Mouse (Mus musculus) frontal cortex, adult 2 months (tissue): Measurements from ENCODE around the gene Uncx. TPM values are rescaled to one million over a fixed set of nuclear protein-coding genes. Genes with fewer than 3 reads are reported as not detected.

Experiments
- DNase-seq, 2 experiments: peaks; one replicate each; pipeline ENCODE4 v3.0.0; 2022; ENCODE audit warnings: low spot score in 1 of 2; ENCODE audit errors: extremely low spot score in 1 of 2
- polyA plus RNA-seq: library from polyadenylated mRNA; depleted of rRNA; stranded (reverse); fragments of >200 nt; gene quantifications from 2 replicates; pipeline ENCODE4 v1.2.3, GENCODE M21; 2012; rRNA removed

The Uncx gene
- 0.08 and 0.44 TPM in 2 replicates for polyA plus RNA-seq

DNA sequence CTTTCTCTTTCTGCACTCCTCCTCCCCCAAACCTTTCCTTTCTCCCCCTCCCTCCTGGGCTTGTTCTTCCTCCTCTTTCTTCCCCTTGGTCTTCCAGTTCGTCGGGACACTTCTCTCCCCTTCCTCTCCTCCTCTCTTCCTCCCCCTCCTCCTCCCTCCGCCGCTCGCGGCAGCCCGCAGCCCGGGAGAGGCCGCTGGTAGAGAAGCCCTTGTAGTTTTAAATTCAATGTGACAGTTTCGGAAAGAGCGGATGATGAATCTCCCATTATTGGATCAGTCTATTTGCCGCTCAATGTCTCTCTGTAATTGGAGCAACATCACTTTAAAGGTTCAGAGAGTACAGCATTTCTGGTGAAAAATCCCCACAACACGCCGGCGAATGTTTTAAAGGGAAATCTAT lies at the start of gene Uncx:
TSS of gene Uncx (plus strand) at position 281 of the 400 bp plus-strand sequence.
- DNase-seq, result no peak

DNA sequence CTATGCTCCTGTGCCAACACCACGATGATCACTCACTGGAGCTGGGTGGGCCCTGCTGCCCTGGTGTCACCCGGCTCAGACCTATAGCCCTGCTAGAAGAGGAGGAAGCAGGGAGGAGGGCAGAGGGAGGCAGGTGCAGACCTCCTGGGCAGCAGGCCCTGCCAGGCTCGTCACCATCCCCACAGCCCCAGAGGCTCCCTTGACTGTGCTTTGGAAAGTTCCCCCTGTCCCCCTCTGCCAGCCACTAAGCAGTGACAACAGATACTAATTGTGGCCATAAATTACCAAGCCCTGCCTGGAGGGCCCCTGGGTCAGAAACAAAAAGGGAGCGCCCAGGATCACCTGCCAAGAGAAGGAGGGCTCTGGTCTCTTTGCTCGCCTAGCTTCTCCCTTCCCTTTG lies 49.6 kb upstream of the Uncx start:
- no peak for DNase-seq

DNA sequence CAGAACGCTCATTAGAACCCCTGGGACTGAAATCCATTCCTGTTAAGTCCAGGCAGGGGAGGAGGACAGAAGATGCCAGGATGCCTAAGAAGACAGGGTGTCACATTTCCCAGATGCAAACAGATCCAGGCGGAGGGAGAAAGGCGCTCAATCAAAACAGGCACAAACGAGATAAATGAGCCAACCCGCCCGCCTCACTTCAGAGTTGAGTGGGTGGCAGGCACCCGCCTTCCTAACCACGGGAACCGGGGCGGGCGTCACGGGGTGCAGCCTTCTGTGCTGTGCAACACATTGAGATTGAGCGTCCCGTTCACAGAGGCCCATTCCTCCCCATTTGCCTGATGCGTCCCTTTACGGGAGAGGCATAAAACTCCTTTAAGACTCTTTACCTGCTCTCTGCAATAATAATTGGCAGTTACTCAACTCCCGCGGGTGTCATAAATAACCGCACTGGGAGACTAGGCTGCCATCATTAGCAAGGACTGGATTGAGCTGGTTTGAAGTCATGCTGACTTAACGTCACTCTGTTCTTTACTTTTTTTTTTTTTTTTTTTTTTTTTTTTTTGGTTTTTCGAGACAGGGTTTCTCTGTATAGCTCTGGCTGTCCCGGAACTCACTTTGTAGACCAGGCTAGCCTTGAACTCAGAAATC lies 48.1 kb upstream of the Uncx start:
- DNase-seq, result peak in 1 of 2 experiments; percentile 55

DNA sequence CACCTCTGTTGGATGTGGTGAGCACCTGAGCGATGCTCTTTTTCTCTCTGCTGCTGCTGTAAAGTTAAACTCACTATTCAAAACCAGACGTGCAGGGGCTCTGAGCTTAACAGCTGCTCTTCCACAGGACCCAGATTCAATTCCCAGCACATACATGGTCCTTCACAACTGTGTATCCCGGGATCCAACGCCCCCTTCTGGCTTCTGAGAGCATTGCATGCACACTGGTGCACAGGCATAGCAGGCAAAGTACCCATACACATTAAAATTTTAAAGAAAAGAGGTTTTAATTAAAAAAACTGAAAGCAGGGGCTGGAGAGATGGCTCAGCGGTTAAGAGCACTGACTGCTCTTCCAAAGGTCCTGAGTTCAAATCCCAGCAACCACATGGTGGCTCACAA lies 46.4 kb upstream of the Uncx start:
- no peak for DNase-seq

DNA sequence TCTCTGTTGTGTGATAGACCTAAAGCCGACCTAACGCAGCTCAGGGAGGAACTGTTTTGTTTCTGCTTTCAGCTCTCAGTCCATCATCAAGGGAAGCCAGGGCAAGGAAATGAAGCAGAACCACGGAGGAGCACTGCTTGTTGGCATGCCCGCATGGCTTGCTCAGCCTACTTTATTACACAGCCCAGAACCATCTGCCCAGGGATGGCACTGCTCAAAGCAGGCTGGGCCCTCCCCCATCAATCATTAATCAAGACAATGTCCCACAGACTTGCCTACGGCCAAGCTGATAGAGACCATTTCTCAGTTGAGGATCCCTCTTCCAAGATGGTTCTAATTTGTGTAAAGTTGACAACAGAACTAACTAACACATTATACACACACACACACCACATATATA lies 44.5 kb upstream of the Uncx start:
- no peak for DNase-seq

DNA sequence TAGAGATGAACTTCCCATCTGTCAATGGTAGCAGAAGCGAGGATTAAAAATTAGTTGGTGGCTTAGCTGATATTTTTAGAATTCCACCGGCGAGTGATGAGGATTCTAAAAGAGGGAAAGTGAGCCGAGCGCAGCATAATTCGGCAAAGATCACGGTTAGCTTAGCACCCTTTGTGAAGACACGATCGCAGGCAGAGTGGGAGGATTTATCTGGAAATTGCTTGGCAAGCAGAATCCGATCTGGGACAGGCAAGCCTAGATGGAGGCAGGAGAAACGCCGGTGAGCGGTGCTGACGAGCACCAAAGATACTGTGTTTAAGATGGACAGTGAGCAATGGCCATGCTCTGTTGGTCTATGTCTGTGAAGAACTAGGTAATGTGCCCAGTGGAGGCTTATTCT lies 41.0 kb upstream of the Uncx start:
- peak; percentile 41 to 68 for DNase-seq

DNA sequence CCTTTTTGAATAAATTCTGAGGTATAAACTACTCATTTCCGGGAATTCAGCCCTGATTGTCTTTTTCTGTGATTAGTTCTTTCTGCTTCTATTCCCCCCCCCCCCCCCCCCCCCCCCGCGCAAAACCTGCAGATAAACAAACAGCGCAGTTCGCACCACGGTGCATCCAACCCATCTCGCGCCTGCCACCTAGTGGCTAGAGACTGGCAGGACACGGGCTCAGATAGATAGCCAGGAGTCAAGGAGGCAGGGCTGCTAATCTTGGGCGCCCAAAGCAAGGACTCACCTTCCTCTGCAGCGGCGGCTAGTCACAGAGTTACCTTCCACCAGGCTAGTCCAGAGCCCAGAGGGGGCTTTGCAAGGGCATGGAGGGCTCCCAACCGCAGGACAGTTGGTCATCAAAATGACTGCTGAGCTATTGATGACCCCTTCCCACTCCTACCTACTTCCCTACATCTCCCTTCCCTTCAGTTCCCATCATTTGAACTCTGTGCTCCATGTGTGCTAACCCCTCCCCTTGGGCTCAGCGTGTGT lies 38.2 kb upstream of the Uncx start:
- peak; percentile 45 to 88 for DNase-seq

DNA sequence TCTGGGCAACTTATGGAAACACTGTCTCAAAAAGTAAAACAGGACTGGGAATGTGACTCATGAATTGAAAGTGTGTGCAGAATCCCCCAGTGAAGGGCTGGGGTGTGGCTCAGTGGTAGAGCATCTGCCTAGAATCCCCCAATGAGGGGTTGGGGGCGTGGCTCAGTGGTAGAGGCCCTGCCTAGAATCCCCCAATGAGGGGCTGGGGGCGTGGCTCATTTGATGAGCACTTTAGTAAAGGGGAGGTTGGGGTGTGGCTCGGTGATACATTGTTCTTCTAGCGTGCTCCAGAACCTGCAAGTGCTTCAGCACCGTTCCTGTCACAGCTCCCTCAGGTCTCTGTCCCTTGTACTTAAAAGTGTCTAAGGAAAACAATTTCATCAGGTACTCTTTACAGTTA lies 37.1 kb upstream of the Uncx start:
- no peak for DNase-seq

DNA sequence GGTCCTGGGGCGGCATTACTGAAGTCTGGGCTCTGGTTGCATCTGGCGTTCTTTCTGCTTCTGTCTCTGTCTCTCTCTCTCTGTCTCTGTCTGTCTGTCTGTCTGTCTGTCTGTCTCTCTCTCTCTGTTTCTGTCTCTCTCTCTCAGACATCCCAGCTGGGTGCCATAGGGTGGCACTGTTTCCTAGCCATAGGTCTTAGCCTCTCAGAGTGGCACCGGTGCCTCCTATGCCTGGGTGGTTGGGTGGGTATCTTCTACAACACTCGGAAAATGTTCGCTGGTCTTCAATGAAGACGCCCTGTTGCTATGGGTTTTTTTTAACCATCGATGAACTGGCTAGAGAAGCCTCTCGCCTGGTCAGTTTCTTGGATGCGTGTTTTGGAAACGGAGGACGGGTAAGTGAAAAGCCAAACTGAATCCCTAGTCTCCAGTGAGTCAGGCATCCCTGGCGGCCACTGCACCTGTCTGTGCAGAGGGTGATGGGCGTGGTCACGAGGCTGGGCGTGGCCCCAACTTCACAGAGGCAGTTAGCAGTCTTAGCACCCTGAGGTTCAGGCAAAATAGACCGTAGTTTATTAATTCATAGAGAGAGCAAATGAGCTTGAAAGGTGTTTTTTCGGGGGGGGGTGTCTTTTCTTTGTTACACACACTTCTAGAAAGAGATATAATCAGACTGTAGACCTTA lies 32.5 kb upstream of the Uncx start:
- no peak for DNase-seq

DNA sequence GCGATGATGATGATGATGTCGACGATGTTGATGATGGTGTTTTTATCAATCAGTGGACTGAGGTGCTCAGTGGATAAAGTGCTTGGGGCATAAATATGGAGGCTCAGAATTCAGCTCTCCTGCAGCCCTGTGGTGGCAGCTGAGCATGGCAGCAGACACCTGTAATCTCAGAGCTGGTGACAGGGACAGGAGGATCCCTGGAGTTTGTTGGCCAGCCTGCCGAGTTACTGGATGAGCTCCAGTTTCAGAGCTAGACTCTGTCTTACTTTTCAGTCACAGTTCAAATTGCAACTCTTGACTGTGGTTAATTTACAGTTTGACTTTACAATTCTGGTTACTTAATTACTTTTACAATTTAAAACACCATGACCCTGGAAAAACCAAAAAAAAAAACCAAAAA lies 31.1 kb upstream of the Uncx start:
- DNase-seq, result no peak

DNA sequence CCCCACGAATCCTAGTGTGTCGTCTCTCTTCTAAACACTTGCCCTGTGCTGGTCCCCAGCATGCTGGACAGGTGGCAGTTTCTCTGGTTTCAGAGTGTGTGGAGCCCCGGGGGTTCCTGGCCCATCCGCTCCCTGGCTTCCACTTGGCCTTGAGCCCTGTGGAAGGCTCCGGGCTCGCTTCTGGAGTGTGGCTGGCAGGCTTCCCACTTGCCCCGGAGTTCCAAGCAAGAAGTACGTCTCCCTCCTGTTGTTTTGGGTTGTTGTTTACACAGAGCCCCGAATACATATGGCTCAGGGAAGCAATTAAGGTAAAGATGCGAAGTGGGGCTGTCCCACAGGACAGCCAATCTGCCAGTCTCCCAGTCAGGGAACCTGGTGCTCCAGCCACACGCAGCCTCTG lies 27.0 kb upstream of the Uncx start:
- DNase-seq, result no peak

DNA sequence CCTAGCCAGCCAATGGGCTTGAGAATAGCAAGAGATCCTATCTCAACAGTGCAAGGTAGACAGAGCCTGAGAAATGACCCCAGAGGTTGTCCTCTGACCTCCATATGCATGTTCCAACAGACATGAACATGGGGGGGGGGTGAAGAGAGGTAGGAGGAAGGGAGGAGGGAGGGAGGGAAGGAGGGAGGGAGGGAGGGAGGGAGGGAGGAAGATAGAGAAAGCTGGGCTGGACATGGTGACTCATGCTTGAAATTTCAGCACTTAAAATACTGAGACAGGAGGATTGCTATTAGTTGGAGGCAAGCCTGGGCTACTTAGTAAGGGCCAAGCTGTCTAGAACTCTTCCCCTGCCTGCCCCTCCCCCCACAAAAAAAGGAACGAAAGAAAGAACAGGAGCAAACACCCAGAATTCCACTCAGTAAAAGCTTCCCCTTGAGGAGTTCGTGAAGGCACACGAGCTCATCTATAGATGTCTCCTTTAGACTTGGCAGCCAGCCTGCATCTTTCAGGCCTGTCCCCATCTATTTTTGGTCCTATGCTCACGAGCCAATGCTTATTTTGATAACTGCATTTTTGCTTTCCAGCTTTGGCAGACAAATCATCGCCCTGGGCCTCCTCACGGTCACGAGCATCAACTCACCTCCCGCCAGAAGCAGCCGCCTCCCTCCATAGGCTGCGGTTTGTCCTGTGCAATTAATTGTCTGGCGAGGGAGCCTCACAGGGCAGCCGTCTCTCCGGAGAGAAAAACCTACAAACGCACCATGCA lies 23.0 kb upstream of the Uncx start:
- DNase-seq, result no peak

DNA sequence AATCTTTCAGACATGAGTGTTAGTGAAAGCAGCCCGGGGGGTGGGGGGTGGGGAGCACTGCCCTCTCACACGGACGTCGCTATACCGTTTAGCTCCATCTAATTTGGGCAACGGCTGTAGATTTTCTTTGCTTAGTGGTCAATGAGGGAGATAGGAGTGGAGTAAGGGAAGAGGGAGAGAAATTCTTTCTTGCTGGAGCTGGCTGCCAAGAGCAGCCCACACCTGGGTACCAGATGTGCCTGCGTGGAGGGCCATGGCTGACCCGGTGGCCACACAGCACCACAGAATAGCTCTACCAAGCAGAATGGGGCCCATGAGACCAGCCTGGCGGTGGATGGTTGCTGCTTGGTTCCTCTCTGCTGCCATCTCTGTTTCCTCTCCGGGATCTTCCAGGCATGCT lies 21.3 kb upstream of the Uncx start:
- no peak for DNase-seq

DNA sequence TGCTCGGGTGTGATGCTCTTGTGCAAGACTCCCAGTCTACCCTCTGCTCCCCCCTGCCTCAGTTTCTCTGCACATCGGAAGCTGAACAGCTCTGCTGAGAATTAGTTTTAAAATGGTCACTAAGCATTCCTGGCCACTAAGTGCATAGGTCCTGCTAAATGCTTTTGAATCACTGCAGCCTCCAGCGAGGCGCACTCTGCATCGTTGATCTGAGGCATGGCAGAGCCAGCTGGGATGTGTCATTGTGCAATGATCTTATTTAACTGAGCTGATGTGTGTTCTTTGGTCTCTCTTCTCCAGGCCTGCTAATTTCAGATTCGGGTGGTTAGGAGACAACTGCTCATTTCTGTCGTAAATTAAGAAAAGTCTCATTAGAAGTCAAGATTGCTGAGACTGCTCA lies 14.4 kb upstream of the Uncx start:
- no peak for DNase-seq

DNA sequence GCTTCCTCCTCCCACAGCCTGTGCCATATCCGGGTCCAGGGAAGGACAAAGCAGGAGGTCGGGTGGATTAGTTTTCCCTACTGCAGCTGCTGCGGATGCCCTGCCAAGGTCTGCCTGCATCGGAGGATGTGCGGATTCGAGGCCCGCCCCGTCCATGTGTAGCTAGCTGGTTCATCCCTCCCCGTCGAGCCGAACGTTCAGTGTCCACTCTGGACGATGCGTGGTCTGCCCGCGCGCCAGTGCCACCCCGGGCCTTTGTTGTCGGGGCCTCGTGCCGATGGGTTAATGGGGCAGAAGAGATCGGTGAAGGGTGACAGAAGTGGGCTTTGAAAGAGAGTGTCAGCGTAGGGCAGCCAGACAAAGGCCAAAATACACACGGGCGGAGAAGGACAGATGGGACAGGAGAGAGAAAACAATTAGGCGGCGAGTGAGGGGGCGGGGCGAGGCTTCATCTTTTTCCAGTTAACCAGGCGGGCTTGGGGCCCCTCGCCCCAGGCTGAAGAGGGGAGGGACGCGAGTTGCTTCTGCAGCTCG lies 7.8 kb upstream of the Uncx start:
- no peak for DNase-seq

DNA sequence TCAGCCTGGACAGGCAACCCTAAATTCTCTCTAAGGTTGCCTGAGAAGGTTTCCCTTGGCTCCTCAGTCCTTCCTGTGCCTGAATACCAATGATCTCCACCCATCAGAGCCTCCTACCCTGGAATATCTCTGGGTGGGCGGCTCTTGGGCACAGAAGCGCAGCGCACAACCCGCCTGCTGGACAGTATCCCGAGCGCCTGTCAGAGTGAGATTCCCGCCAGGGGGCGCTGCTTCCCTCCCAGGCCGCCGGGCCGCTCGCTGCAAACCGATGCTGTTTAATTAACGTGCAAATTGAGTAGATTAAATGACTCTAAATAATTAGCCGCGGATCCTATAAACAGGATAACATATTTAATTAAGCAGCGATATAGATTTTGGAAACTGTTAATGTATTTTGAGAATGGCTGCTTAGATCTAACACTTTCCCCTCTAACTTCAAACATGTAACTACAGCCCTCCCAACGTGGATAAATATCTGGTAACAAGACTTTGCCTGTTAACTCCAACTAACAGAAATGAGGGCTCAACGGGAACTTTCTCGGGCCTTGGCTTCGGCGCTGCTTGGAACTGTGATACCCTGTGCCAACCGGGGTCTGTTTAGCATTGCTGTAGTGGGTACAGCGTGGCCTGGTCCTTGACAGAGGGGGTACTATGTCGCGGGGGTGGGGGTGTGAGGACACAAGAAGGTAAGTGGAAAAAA lies 6.9 kb upstream of the Uncx start:
- DNase-seq, result peak in 1 of 2 experiments; percentile 69

DNA sequence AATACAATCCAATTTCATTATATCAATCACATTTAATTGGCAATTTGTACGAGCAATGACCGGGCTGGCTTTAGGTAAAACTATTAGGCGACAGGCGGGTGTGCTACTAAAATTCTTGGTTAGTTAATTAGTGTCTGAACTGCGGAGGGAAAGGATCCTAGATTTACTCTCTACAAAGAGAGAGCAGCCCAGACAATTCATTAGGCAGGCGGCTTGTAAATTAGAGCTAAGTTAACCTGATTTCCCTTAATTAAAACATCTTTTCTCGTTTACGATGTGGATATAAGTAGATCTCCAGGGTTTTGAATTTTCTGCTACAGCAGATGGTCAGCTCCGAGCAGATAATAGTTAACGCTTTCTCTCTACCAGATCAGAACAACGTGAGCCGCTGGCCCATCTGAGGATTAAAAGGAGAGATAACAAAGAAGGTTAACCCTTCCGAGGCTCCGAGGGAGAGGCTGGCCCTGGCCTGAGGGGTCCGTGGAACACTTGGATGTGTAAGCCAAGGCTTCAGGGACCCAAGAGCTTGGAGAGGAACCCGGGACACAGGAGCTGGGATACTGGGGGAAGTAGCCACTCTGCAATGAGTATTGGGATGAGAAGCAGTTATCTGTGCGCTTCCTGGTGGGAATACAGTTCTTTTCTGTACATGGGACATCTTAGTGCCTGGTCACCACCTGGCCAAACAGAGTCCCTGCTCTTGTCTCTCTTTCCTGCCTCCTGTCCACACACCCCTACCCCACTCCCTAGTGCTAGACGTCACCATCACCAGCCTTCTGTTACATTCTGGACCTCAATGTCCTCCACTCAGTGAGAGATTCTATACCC lies 6.2 kb upstream of the Uncx start:
- DNase-seq, result no peak

DNA sequence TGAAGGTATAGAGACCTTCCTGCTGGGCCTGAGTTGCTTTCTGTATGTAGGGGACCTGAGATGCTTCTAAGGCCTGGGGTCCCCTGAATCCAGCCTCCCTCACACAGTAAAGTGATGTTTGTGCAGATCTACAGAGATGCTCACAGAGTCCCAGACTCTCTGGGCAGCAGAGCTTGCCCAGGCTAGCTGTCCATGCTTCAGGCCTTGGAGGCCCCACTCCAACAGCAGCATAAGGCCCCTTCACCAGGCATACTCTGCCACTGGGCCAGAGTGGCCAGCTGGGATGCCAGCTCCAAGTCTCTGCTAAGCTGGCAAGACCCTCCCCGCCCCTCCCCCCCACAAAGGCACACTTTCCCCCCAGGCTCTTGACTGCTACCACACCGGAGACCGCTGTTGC lies 5.6 kb upstream of the Uncx start:
- DNase-seq, result no peak

DNA sequence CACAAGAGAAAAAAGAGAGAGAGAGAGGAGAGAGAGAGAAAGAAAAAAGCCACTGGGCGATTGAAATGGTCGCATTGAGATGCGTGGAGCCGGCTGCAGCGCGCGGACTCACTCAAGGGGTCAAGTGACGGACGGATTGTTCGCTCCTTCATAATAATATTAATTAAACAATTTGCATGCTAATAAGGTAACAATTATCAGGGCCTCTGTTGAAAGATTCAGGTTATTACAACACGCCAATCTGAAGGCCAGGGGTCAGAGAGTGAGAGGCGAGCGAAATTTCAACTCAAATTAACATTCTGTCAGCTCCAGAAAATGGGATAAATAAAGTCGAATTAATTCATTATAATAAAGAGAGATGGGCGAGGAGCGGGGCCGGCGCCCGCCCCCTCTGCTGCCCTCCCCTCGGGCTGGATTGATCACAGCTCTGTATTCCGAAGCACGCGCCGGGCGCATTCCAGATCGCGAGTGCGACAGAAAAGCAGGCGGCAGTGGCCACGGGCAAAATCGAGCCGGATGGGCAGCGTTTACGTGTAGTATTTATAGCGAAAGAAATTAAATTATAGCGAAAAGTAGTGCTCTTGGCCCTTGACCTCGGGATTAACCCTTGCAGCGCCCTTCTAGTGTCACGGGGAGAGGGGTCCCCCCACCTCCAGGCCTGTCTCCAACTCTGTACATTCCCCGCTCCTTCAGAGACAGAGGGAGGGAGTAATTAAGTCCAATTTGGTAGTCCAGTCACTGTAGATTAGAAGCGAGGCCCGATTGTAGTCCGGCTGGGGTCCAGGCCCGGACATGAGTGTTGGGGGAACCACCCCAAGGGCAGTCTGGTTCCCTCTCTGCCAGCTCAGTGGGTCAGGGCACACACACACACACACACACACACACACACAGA lies 1.9 kb upstream of the Uncx start:
- DNase-seq, result no peak
